Comparison of ENCODE assay signal across 20 mouse cellular contexts in genomic region chr9:42382628-42383347, GRCm38 (mm10). TPM values are rescaled to one million over a fixed set of nuclear protein-coding genes. Genes with fewer than 3 reads are reported as not detected.
A peak's percentile ranks its signal among the peaks of the same experiment; 100 is the strongest.
DNase-seq lines count a peak whose midpoint lies in the region; ATAC-seq lines count a peak whose summit lies in the region.
"Had no signal": no experiment of that assay in that cellular context is flagged by ENCODE, and none has a peak within 500 bp of the region (broad histone marks: within the 10 kb centered on the region; RNA-seq: fewer than 3 reads in every experiment).

No protein-coding gene starts in this region.

- no peaks in the 10 kb centered on the region; the same call in 1 of the 2 replicates for H3K9me3 ChIP-seq in forebrain, embryonic 13.5 days (replicated peaks)
- H3K9me3 ChIP-seq in forebrain, embryonic 11.5 days (ENCODE audit: control insufficient read depth, low read length), result no peaks in the 10 kb centered on the region
- 0 out of 2 replicates have a peak, but pooled peaks cover 9% of the 10 kb centered on the region for H3K9me3 ChIP-seq in neural tube, embryonic 13.5 days
- H3K9me3 ChIP-seq in hindbrain, embryonic 16.5 days (ENCODE audit: control insufficient read depth, low read length), result peaks cover 4% of the 10 kb centered on the region; the same call in 1 of the 2 replicates
- H3K9me3 ChIP-seq: heart, embryonic 15.5 days; intestine, embryonic 15.5 days had no signal

- no peaks in the 10 kb centered on the region for H3K27me3 ChIP-seq in forebrain, embryonic 13.5 days
- no peaks in the 10 kb centered on the region for H3K27me3 ChIP-seq in forebrain, embryonic 11.5 days (ENCODE audit: control insufficient read depth, insufficient read depth, low read length)
- H3K27me3 ChIP-seq in neural tube, embryonic 13.5 days, result peaks cover 25% of the 10 kb centered on the region; the same call in 1 of the 2 replicates
- no peaks in the 10 kb centered on the region for H3K27me3 ChIP-seq in hindbrain, embryonic 16.5 days (replicated peaks; ENCODE audit: control insufficient read depth, insufficient read depth, low read length)
- H3K27me3 ChIP-seq: intestine, embryonic 15.5 days had no signal

- peaks cover 26% of the 10 kb centered on the region for H3K4me1 ChIP-seq in forebrain, embryonic 13.5 days
- H3K4me1 ChIP-seq in forebrain, embryonic 11.5 days (replicated peaks; ENCODE audit: control insufficient read depth, insufficient read depth, low read length), result 0 out of 2 replicates have a peak, but pooled peaks cover 4% of the 10 kb centered on the region
- H3K4me1 ChIP-seq in neural tube, embryonic 13.5 days (replicated peaks), result peaks cover 35% of the 10 kb centered on the region
- H3K4me1 ChIP-seq in hindbrain, embryonic 16.5 days (ENCODE audit: control insufficient read depth, insufficient read depth, low read depth, low read length), result no peaks in the 10 kb centered on the region; the same call in none of the 2 replicates
- H3K4me1 ChIP-seq: heart, embryonic 15.5 days; intestine, embryonic 15.5 days had no signal

- no peaks in the 10 kb centered on the region for H3K36me3 ChIP-seq in forebrain, embryonic 13.5 days (ENCODE audit: poor library complexity, severe bottlenecking)
- no peaks in the 10 kb centered on the region for H3K36me3 ChIP-seq in forebrain, embryonic 11.5 days (ENCODE audit: control insufficient read depth, insufficient read depth, low read length)
- no peaks in the 10 kb centered on the region for H3K36me3 ChIP-seq in neural tube, embryonic 13.5 days
- no peaks in the 10 kb centered on the region for H3K36me3 ChIP-seq in hindbrain, embryonic 16.5 days (ENCODE audit: control insufficient read depth, insufficient read depth, low read length)
- H3K36me3 ChIP-seq: heart, embryonic 15.5 days; intestine, embryonic 15.5 days had no signal

- H3K9ac ChIP-seq in forebrain, embryonic 13.5 days, result no peak overlapping the region
- H3K9ac ChIP-seq in forebrain, embryonic 11.5 days (ENCODE audit: low read length), result no peak overlapping the region
- no peak overlapping the region for H3K9ac ChIP-seq in neural tube, embryonic 13.5 days
- no peak overlapping the region for H3K9ac ChIP-seq in hindbrain, embryonic 16.5 days (ENCODE audit: low read depth, low read length)
- H3K9ac ChIP-seq: heart, embryonic 15.5 days; intestine, embryonic 15.5 days; liver, embryonic 14.5 days; lung, embryonic 14.5 days had no signal

- DNase-seq in forebrain, embryonic 11.5 days (ENCODE audit: low spot score), result no peak
- no peak for DNase-seq in neural tube, embryonic 10.5 days (ENCODE audit: extremely low spot score, low spot score)
- no peak for DNase-seq in kidney, adult 8-10 months
- no peak for DNase-seq in frontal cortex, postnatal 36 days (ENCODE audit: low spot score in 2 of 2)
- DNase-seq in testis, postnatal 14 days (ENCODE audit: low spot score), result no peak
- DNase-seq: adrenal gland, adult 2 months; heart, postnatal 4 days; kidney, postnatal 36 days; lung, embryonic 14.5 days; retina, postnatal 1 day; right cerebral cortex, postnatal 25 days; spleen, adult 18-20 months; thymus, postnatal 14 days had no signal

- ATAC-seq in forebrain, embryonic 13.5 days, result peak; percentile 88
- no peak; the same call in 1 of the 2 replicates for ATAC-seq in forebrain, embryonic 11.5 days (replicated peaks; ENCODE audit: low FRiP score)
- ATAC-seq in neural tube, embryonic 13.5 days (ENCODE audit: low read depth), result peak; percentile 55; the same call in 1 of the 2 replicates
- ATAC-seq in hindbrain, embryonic 16.5 days, result no peak
- ATAC-seq: intestine, embryonic 15.5 days; Patski had no signal

- WGBS in forebrain, embryonic 13.5 days, result 44% methylated on average over 8 of the region's 8 CpGs
- WGBS in forebrain, embryonic 11.5 days, result 59% methylated on average over 8 of the region's 8 CpGs
- WGBS in neural tube, embryonic 13.5 days, result 49% methylated on average over 8 of the region's 8 CpGs
- 43% methylated on average over 8 of the region's 8 CpGs for WGBS in hindbrain, embryonic 16.5 days

- H3K4me3 ChIP-seq in forebrain, embryonic 13.5 days, result no peak overlapping the region
- no peak overlapping the region for H3K4me3 ChIP-seq in forebrain, embryonic 11.5 days (ENCODE audit: low read depth, low read length)
- H3K4me3 ChIP-seq in neural tube, embryonic 13.5 days, result no peak overlapping the region
- no peak overlapping the region for H3K4me3 ChIP-seq in hindbrain, embryonic 16.5 days (ENCODE audit: low read length)
- H3K4me3 ChIP-seq: heart, embryonic 15.5 days; intestine, embryonic 15.5 days had no signal

- no peak overlapping the region for H3K4me2 ChIP-seq in forebrain, embryonic 13.5 days
- H3K4me2 ChIP-seq in forebrain, embryonic 11.5 days (ENCODE audit: low read depth, low read length, severe bottlenecking), result no peak overlapping the region
- H3K4me2 ChIP-seq in neural tube, embryonic 13.5 days, result no peak overlapping the region
- H3K4me2 ChIP-seq in hindbrain, embryonic 16.5 days (ENCODE audit: low read length), result no peak overlapping the region
- H3K4me2 ChIP-seq: heart, embryonic 15.5 days; intestine, embryonic 15.5 days; lung, embryonic 14.5 days had no signal

- peak overlapping the region; percentile 21; the same call in 1 of the 2 replicates for H3K27ac ChIP-seq in forebrain, embryonic 13.5 days
- no peak overlapping the region for H3K27ac ChIP-seq in forebrain, embryonic 11.5 days (ENCODE audit: low read depth, low read length)
- peak overlapping the region; percentile 56; the same call in 1 of the 2 replicates for H3K27ac ChIP-seq in neural tube, embryonic 13.5 days (replicated peaks)
- peak overlapping the region; percentile 13 for H3K27ac ChIP-seq in hindbrain, embryonic 16.5 days (ENCODE audit: low read depth, low read length)
- H3K27ac ChIP-seq: heart, embryonic 15.5 days; intestine, embryonic 15.5 days; liver, embryonic 14.5 days had no signal

RNA-seq across cellular contexts. Expression of gene Tecta, which starts 16.9 kb away (rescaled TPM):
- 0.26 and 0.28 TPM in 2 replicates for polyA plus RNA-seq in forebrain, embryonic 13.5 days (2015; fragmentation: Nextera tagmentation; extraction: Ambion mirVana)
- polyA plus RNA-seq in forebrain, embryonic 11.5 days (2014; fragmentation: Nextera tagmentation; extraction: Ambion mirVana), result 0.15 and 0.16 TPM in 2 replicates
- polyA plus RNA-seq in neural tube, embryonic 13.5 days (2015; fragmentation: Nextera tagmentation; extraction: Ambion mirVana), result 0.37 and 0.74 TPM in 2 replicates
- polyA plus RNA-seq in hindbrain, embryonic 16.5 days (2015; fragmentation: Nextera tagmentation; extraction: Ambion mirVana), result 0.41 and 0.43 TPM in 2 replicates

Comparison
In these comparisons a context has a peak if more than half of its experiments do, and no peak if none do; other contexts are left out.
1. ATAC-seq: peak in forebrain, embryonic 13.5 days (single experiment) and neural tube, embryonic 13.5 days (single experiment); none in forebrain, embryonic 11.5 days (single experiment) and hindbrain, embryonic 16.5 days (single experiment).